Mouse (Mus musculus) spleen, adult 2 months (tissue): ENCODE results near the gene Sec63. TPM values are rescaled to one million over a fixed set of nuclear protein-coding genes. Genes with fewer than 3 reads are reported as not detected.
A peak's percentile ranks its signal among the peaks of the same experiment; 100 is the strongest.

Source experiments
- DNase-seq, 2 experiments: peaks; one replicate each; pipeline versions ENCODE4 v3.0.0 to v3.0.0-alpha.2; 2012 to 2021; ENCODE audit warnings: low spot score in 2 of 2, low read depth in 1 of 2
- H3K27ac ChIP-seq: fragments of 200-500 bp; 2 replicates; pipeline ENCODE4 v1.5.1; 2012; ENCODE audit warnings: low read length, inconsistent platforms; ENCODE audit not compliant: insufficient read depth
- H3K27me3 ChIP-seq: fragments of 200-500 bp; 2 replicates; pipeline ENCODE4 v1.6.1; 2012; ENCODE audit warnings: mild to moderate bottlenecking, moderate library complexity, low read length, inconsistent platforms; ENCODE audit not compliant: control insufficient read depth, insufficient read depth
- H3K36me3 ChIP-seq: fragments of 200-500 bp; 2 replicates; pipeline ENCODE4 v1.6.1; 2012; ENCODE audit warnings: mild to moderate bottlenecking, low read length, inconsistent platforms; ENCODE audit not compliant: control insufficient read depth, insufficient read depth
- H3K4me1 ChIP-seq: fragments of 200-500 bp; 2 replicates; pipeline ENCODE4 v1.6.1; 2011; ENCODE audit warnings: inconsistent platforms; ENCODE audit not compliant: control insufficient read depth, insufficient read depth, insufficient read length
- H3K4me3 ChIP-seq: fragments of 200-500 bp; 2 replicates; pipeline ENCODE4 v1.5.1; 2011; ENCODE audit warnings: mild to moderate bottlenecking, inconsistent platforms; ENCODE audit not compliant: insufficient read depth, insufficient read length; ENCODE audit errors: extremely low read depth
- CTCF ChIP-seq: fragments of 200-500 bp; IDR thresholded peaks from 2 replicates; pipeline ENCODE4 v1.5.1; 2011; ENCODE audit warnings: mild to moderate bottlenecking, inconsistent platforms; ENCODE audit not compliant: insufficient read depth, insufficient read length, insufficient replicate concordance; ENCODE audit errors: extremely low read depth
- POLR2A ChIP-seq: fragments of 200-500 bp; IDR thresholded peaks from 2 replicates; pipeline ENCODE4 v1.6.1; 2011; ENCODE audit warnings: low read depth, low read length, inconsistent platforms
- WGBS: fragments of 180-500 bp; shearing (Covaris S2); methylation state at CpG from one replicate; pipeline ENCODE4 v1.1.7; 2018; 5-methylcytosine and 5-hydroxymethylcytosine counted together
- polyA plus RNA-seq: library from polyadenylated mRNA; depleted of rRNA; stranded (reverse); fragments of >200 nt; gene quantifications from 2 replicates; pipeline ENCODE4 v1.2.3, GENCODE M21; 2012

Gene Sec63
- polyA plus RNA-seq, 1 experiment = 4.7 TPM

GRCm38 (mm10) chr10:42734546-42735060 lies 26.7 kb upstream of the Sec63 start:
- Histone ChIP-seq H3K36me3 (no peaks in the 10 kb centered on the region), H3K27me3 (no peaks in the 10 kb centered on the region), H3K27ac (no peak overlapping the region), H3K4me3 (no peak overlapping the region), H3K4me1 (no peaks in the 10 kb centered on the region)
- no peak for TF ChIP-seq CTCF
- no peak for TF ChIP-seq POLR2A
- 64% methylated on average over 5 of the region's 5 CpGs for WGBS
- no peak for DNase-seq

GRCm38 (mm10) chr10:42751813-42752212 lies 9.5 kb upstream of the Sec63 start:
- TF ChIP-seq POLR2A = no peak
- TF ChIP-seq CTCF = no peak

GRCm38 (mm10) chr10:42754341-42754740 lies 7.0 kb upstream of the Sec63 start:
- Histone ChIP-seq H3K27ac (no peak overlapping the region), H3K4me3 (no peak overlapping the region), H3K4me1 (no peaks in the 10 kb centered on the region), H3K36me3 (no peaks in the 10 kb centered on the region), H3K27me3 (no peaks in the 10 kb centered on the region)
- no peak for DNase-seq
- WGBS = 79% methylated on average over 2 of the region's 2 CpGs
- TF ChIP-seq CTCF (no peak), POLR2A (no peak)

More at GRCm38 (mm10) chr10:42751813-42752212, 9.5 kb upstream of the Sec63 start:
- H3K4me1 ChIP-seq = no peaks in the 10 kb centered on the region
- H3K27ac ChIP-seq = no peak overlapping the region
- no peak for DNase-seq
- no peak overlapping the region for H3K4me3 ChIP-seq
- 63% methylated on average over 10 of the region's 10 CpGs for WGBS
- H3K36me3 ChIP-seq = no peaks in the 10 kb centered on the region
- no peaks in the 10 kb centered on the region for H3K27me3 ChIP-seq

GRCm38 (mm10) chr10:42759741-42760140 lies 1.6 kb upstream of the Sec63 start:
- Histone ChIP-seq H3K36me3 (no peaks in the 10 kb centered on the region), H3K4me1 (peaks cover 2% of the 10 kb centered on the region; the same call in 1 of the 2 replicates), H3K4me3 (no peak overlapping the region), H3K27me3 (no peaks in the 10 kb centered on the region), H3K27ac (no peak overlapping the region)
- 79% methylated on average over 4 of the region's 4 CpGs for WGBS
- TF ChIP-seq CTCF (no peak), POLR2A (no peak)
- DNase-seq = no peak

- no peak overlapping the region for H3K4me3 ChIP-seq
- TF ChIP-seq CTCF (no peak), POLR2A (no peak)
- H3K27me3 ChIP-seq = no peaks in the 10 kb centered on the region
- 34% methylated on average over 8 of the region's 8 CpGs for WGBS
- peak in 1 of 2 experiments; percentile 7 for DNase-seq
- no peak overlapping the region for H3K27ac ChIP-seq
- no peaks in the 10 kb centered on the region for H3K36me3 ChIP-seq
- peaks cover 2% of the 10 kb centered on the region; the same call in 1 of the 2 replicates for H3K4me1 ChIP-seq
These were observed 967 bp upstream of the Sec63 start for GRCm38 (mm10) chr10:42760329-42760728.

GRCm38 (mm10) chr10:42761901-42762669 lies 789 bp downstream of the Sec63 start:
- H3K4me3 ChIP-seq = peak overlapping the region; percentile 85
- under 1% methylated on average over 66 of the region's 66 CpGs for WGBS
- no peaks in the 10 kb centered on the region for H3K27me3 ChIP-seq
- H3K36me3 ChIP-seq = no peaks in the 10 kb centered on the region
- H3K4me1 ChIP-seq = peaks cover 2% of the 10 kb centered on the region; the same call in 1 of the 2 replicates
- no peak for TF ChIP-seq CTCF
- TF ChIP-seq POLR2A = no peak
- peak overlapping the region; percentile 81 for H3K27ac ChIP-seq
- DNase-seq = peak; percentile 25 to 42

- Histone ChIP-seq H3K36me3 (no peaks in the 10 kb centered on the region), H3K27me3 (no peaks in the 10 kb centered on the region), H3K4me3 (peak overlapping the region; percentile 85), H3K4me1 (peaks cover 2% of the 10 kb centered on the region; the same call in 1 of the 2 replicates), H3K27ac (no peak overlapping the region)
- no peak for TF ChIP-seq POLR2A
- no peak for TF ChIP-seq CTCF
- WGBS = 0% methylated on average over 6 of the region's 6 CpGs
- no peak for DNase-seq
These were observed 1.4 kb downstream of the Sec63 start for GRCm38 (mm10) chr10:42762670-42763058.
